Mouse (Mus musculus) olfactory bulb, adult 2 months (tissue): ENCODE results near the gene Smarcc2. TPM values are rescaled to one million over a fixed set of nuclear protein-coding genes. Genes with fewer than 3 reads are reported as not detected.

Experiments
- H3K27ac ChIP-seq: fragments of 200-500 bp; 2 replicates; pipeline ENCODE4 v1.5.1; 2012; ENCODE audit warnings: low read depth, low read length; ENCODE audit not compliant: insufficient read depth
- H3K4me1 ChIP-seq: fragments of 200-500 bp; 2 replicates; pipeline ENCODE4 v1.6.1; 2012; ENCODE audit warnings: low read length; ENCODE audit not compliant: control insufficient read depth, insufficient read depth
- H3K4me3 ChIP-seq: fragments of 200-500 bp; 2 replicates; pipeline ENCODE4 v1.5.1; 2012; ENCODE audit warnings: mild to moderate bottlenecking, low read depth, low read length, moderate library complexity; ENCODE audit not compliant: insufficient read depth
- CTCF ChIP-seq: fragments of 200-500 bp; IDR thresholded peaks from 2 replicates; pipeline ENCODE4 v1.5.1; 2012; ENCODE audit warnings: low read depth, mild to moderate bottlenecking, low read length, moderate library complexity; ENCODE audit not compliant: insufficient read depth
- POLR2A ChIP-seq: fragments of 200-500 bp; IDR thresholded peaks from 2 replicates; pipeline ENCODE4 v1.6.1; 2012; ENCODE audit warnings: mild to moderate bottlenecking, low read depth, low read length, moderate library complexity; ENCODE audit not compliant: insufficient read depth
- WGBS: fragments of 180-500 bp; shearing (Covaris S2); methylation state at CpG from one replicate; pipeline ENCODE4 v1.1.7; 2018; 5-methylcytosine and 5-hydroxymethylcytosine counted together
- polyA plus RNA-seq: library from polyadenylated mRNA; stranded (reverse); fragments of >200 nt; gene quantifications from 2 replicates; pipeline ENCODE4 v1.2.4, GENCODE M21; 2012; ENCODE audit warnings: low replicate concordance; ENCODE audit not compliant: missing spikeins, insufficient read depth, insufficient read length

Smarcc2 gene
- polyA plus RNA-seq, 1 experiment = 251 TPM

GRCm38 (mm10) chr10:128424604-128425003, 34.4 kb upstream of the Smarcc2 start:
- TF ChIP-seq CTCF = no peak
- no peak for TF ChIP-seq POLR2A
- H3K27ac ChIP-seq = no peak overlapping the region
- H3K4me3 ChIP-seq = no peak overlapping the region
- no peaks in the 10 kb centered on the region for H3K4me1 ChIP-seq
- 58% methylated on average over 7 of the region's 7 CpGs for WGBS

GRCm38 (mm10) chr10:128425260-128425659, 33.8 kb upstream of the Smarcc2 start:
- no peak for TF ChIP-seq CTCF
- no peak for TF ChIP-seq POLR2A
- Histone ChIP-seq H3K4me1 (no peaks in the 10 kb centered on the region), H3K27ac (no peak overlapping the region), H3K4me3 (no peak overlapping the region)
- 96% methylated on average over 3 of the region's 3 CpGs for WGBS

GRCm38 (mm10) chr10:128429052-128429451, 30.0 kb upstream of the Smarcc2 start:
- WGBS = 84% methylated on average over 5 of the region's 5 CpGs
- H3K4me1 ChIP-seq = no peaks in the 10 kb centered on the region
- no peak overlapping the region for H3K4me3 ChIP-seq
- no peak for TF ChIP-seq POLR2A
- TF ChIP-seq CTCF = no peak
- no peak overlapping the region for H3K27ac ChIP-seq

GRCm38 (mm10) chr10:128429454-128429853, 29.6 kb upstream of the Smarcc2 start:
- 91% methylated on average over 4 of the region's 4 CpGs for WGBS
- Histone ChIP-seq H3K4me1 (no peaks in the 10 kb centered on the region), H3K4me3 (no peak overlapping the region), H3K27ac (no peak overlapping the region)
- TF ChIP-seq POLR2A (no peak), CTCF (no peak)

- 91% methylated on average over 2 of the region's 2 CpGs for WGBS
- TF ChIP-seq POLR2A = no peak
- TF ChIP-seq CTCF = no peak
- H3K4me3 ChIP-seq = no peak overlapping the region
- peaks cover 12% of the 10 kb centered on the region for H3K4me1 ChIP-seq
- H3K27ac ChIP-seq = no peak overlapping the region
Observed at GRCm38 (mm10) chr10:128433417-128433816, 25.6 kb upstream of the Smarcc2 start.

- Histone ChIP-seq H3K27ac (peak overlapping the region; percentile 18; the same call in 1 of the 2 replicates), H3K4me3 (no peak overlapping the region), H3K4me1 (peaks cover 19% of the 10 kb centered on the region)
- TF ChIP-seq CTCF (no peak), POLR2A (no peak)
- 87% methylated on average over 10 of the region's 10 CpGs for WGBS
Observed at GRCm38 (mm10) chr10:128434681-128435080, 24.4 kb upstream of the Smarcc2 start.

- Histone ChIP-seq H3K27ac (0 out of 2 replicates have a peak overlapping the region, but pooled peaks have one; percentile 29), H3K4me1 (peaks cover 19% of the 10 kb centered on the region)
- 52% methylated on average over 17 of the region's 17 CpGs for WGBS
Observed at GRCm38 (mm10) chr10:128435186-128435823, 23.7 kb upstream of the Smarcc2 start.

GRCm38 (mm10) chr10:128435873-128436272, 23.2 kb upstream of the Smarcc2 start:
- no peak overlapping the region for H3K27ac ChIP-seq
- TF ChIP-seq CTCF = no peak
- TF ChIP-seq POLR2A = no peak
- 70% methylated on average over 5 of the region's 5 CpGs for WGBS

More at GRCm38 (mm10) chr10:128435186-128435823, 23.7 kb upstream of the Smarcc2 start:
- no peak overlapping the region for H3K4me3 ChIP-seq
- no peak for TF ChIP-seq POLR2A
- no peak for TF ChIP-seq CTCF

GRCm38 (mm10) chr10:128436376-128436775, 22.7 kb upstream of the Smarcc2 start:
- TF ChIP-seq CTCF = no peak
- TF ChIP-seq POLR2A = no peak
- WGBS = 78% methylated on average over 8 of the region's 8 CpGs
- Histone ChIP-seq H3K27ac (no peak overlapping the region), H3K4me1 (peaks cover 19% of the 10 kb centered on the region), H3K4me3 (no peak overlapping the region)

More at GRCm38 (mm10) chr10:128435873-128436272, 23.2 kb upstream of the Smarcc2 start:
- Histone ChIP-seq H3K4me3 (no peak overlapping the region), H3K4me1 (peaks cover 19% of the 10 kb centered on the region)
